Mouse (Mus musculus): ENCODE data around the gene Rc3h1. TPM values are rescaled to one million over a fixed set of nuclear protein-coding genes. Genes with fewer than 3 reads are reported as not detected.

Gene Rc3h1
- polyA plus RNA-seq, 1 experiment from 2014 or later, result 8.4 TPM

DNA sequence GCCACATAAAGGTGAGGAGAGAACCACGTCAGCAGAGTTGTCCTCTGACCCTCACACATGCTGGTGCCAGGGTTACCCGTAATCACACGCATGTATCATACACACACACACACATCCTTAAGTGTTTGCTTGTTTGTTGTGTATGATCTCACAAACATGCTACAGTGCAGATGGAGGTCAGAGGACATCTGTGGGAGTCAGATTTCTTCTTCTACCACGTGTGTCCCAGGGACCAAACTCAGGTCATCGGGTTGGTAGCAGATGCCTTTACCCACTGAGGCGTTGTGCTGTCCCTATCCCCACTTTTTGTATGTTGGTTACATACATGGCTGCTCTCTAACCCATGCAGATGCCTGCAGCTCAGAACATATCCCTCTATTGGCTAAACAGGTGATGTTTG is 79.3 kb downstream of the Rc3h1 start:
- no peak overlapping the region for H3K9ac ChIP-seq (replicated peaks; ENCODE audit: low read length)
- no peaks in the 10 kb centered on the region for H3K4me1 ChIP-seq (ENCODE audit: control insufficient read depth, insufficient read depth, low read length)
- H3K36me3 ChIP-seq (replicated peaks; ENCODE audit: control insufficient read depth, insufficient read depth, low read depth, low read length), result no peaks in the 10 kb centered on the region
- H3K27me3 ChIP-seq (ENCODE audit: control insufficient read depth, insufficient read depth, low read length), result no peaks in the 10 kb centered on the region
- ATAC-seq (replicated peaks; ENCODE audit: insufficient number of reproducible peaks, low FRiP score, low TSS enrichment, low read depth), result no peak
- H3K4me2 ChIP-seq (ENCODE audit: low read depth, low read length), result no peak overlapping the region
- H3K9me3 ChIP-seq (replicated peaks; ENCODE audit: control insufficient read depth, low read length), result no peaks in the 10 kb centered on the region
- H3K27ac ChIP-seq (replicated peaks; ENCODE audit: low read depth, low read length), result no peak overlapping the region
- 78% methylated on average over 6 of the region's 6 CpGs for WGBS
- DNase-seq (ENCODE audit: low spot score), result no peak
- H3K4me3 ChIP-seq (ENCODE audit: low read depth, low read length), result no peak overlapping the region

DNA sequence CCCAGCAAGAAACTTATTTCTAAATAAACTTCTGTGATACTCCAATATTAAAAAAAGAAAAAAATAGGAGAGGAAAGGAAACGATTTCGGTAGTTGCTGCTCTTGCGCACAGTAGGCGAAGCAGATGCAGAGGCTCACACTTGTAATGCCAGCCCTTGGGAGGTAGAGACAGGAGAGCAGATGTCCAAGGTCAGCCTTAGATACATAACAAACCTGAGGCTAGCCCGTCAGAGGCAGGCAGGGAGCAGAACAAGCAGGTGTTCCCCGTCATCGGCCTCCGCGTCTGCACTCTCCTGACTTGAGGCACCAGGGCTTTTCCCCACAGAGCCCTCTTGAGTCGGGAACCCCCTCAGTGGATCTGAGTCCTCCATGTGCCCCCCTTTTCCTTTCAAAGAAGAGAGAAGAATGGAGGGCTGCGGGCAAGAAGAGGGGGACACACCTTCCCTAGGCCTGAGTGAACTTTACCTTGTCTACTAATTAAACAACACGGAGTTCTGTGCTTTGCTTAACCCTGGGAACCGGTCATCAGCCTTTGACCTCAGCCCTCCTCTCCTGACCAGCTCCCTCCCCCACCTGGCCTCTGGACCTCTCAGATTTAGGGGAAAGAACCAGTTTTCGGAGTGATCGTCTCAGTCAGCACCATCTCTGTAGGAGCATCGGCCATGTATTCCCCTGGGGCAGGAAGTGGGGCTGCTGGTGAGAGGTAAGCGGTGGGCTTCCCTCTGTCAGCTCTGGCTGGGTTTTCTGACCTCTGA is 80.8 kb downstream of the Rc3h1 start:
- 83% methylated on average over 17 of the region's 17 CpGs for WGBS

DNA sequence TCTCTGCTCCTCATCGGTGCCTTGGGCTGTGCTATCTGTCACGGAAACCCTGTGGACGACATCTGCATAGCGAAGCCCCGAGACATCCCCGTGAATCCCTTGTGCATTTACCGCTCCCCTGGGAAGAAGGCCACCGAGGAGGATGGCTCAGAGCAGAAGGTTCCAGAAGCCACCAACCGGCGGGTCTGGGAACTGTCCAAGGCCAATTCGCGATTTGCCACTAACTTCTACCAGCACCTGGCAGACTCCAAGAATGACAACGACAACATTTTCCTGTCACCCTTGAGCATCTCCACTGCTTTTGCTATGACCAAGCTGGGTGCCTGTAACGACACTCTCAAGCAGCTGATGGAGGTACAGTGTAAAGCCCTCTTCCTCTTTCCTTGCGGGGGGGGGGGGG is 83.2 kb downstream of the Rc3h1 start:
- 86% methylated on average over 14 of the region's 15 CpGs for WGBS
- Histone ChIP-seq H3K36me3 (replicated peaks; ENCODE audit: control insufficient read depth, insufficient read depth, low read depth, low read length) (no peaks in the 10 kb centered on the region), H3K27ac (replicated peaks; ENCODE audit: low read depth, low read length) (no peak overlapping the region), H3K9ac (replicated peaks; ENCODE audit: low read length) (no peak overlapping the region), H3K27me3 (ENCODE audit: control insufficient read depth, insufficient read depth, low read length) (no peaks in the 10 kb centered on the region), H3K4me2 (ENCODE audit: low read depth, low read length) (no peak overlapping the region), H3K4me3 (ENCODE audit: low read depth, low read length) (no peak overlapping the region), H3K9me3 (replicated peaks; ENCODE audit: control insufficient read depth, low read length) (no peaks in the 10 kb centered on the region), H3K4me1 (ENCODE audit: control insufficient read depth, insufficient read depth, low read length) (no peaks in the 10 kb centered on the region)
- ATAC-seq (replicated peaks; ENCODE audit: insufficient number of reproducible peaks, low FRiP score, low TSS enrichment, low read depth), result no peak
- DNase-seq (ENCODE audit: low spot score), result no peak

More for the DNA sequence above, 80.8 kb downstream of the Rc3h1 start:
- Histone ChIP-seq H3K27me3 (ENCODE audit: control insufficient read depth, insufficient read depth, low read length) (no peaks in the 10 kb centered on the region), H3K9ac (replicated peaks; ENCODE audit: low read length) (no peak overlapping the region), H3K27ac (replicated peaks; ENCODE audit: low read depth, low read length) (no peak overlapping the region), H3K4me3 (ENCODE audit: low read depth, low read length) (no peak overlapping the region), H3K4me1 (ENCODE audit: control insufficient read depth, insufficient read depth, low read length) (no peaks in the 10 kb centered on the region), H3K36me3 (replicated peaks; ENCODE audit: control insufficient read depth, insufficient read depth, low read depth, low read length) (no peaks in the 10 kb centered on the region), H3K9me3 (replicated peaks; ENCODE audit: control insufficient read depth, low read length) (no peaks in the 10 kb centered on the region), H3K4me2 (ENCODE audit: low read depth, low read length) (no peak overlapping the region)
- no peak for DNase-seq (ENCODE audit: low spot score)
- ATAC-seq (replicated peaks; ENCODE audit: insufficient number of reproducible peaks, low FRiP score, low TSS enrichment, low read depth), result no peak

DNA sequence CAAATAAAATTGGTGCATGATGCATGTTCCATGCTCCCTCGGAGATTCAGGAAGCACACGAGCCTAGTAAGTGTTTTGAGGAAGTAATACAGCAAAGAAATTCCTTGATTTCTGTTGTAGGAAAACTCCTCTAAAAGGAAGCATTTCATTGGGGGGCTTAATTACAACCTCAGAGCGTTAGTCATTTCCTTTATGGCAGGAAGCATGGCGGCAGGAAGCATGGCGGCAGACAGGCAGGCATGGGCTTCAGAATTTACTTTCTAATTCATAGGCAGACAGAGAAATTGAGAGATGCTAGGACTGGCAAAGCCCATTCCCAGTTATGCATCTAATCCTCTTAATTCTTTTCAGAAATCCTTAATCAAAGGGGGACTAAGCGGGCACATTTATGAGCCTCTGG is 87.6 kb downstream of the Rc3h1 start:
- ATAC-seq (replicated peaks; ENCODE audit: insufficient number of reproducible peaks, low FRiP score, low TSS enrichment, low read depth), result no peak
- Histone ChIP-seq H3K27ac (replicated peaks; ENCODE audit: low read depth, low read length) (no peak overlapping the region), H3K4me2 (ENCODE audit: low read depth, low read length) (no peak overlapping the region), H3K4me3 (ENCODE audit: low read depth, low read length) (no peak overlapping the region), H3K9me3 (replicated peaks; ENCODE audit: control insufficient read depth, low read length) (no peaks in the 10 kb centered on the region), H3K9ac (replicated peaks; ENCODE audit: low read length) (no peak overlapping the region), H3K4me1 (ENCODE audit: control insufficient read depth, insufficient read depth, low read length) (no peaks in the 10 kb centered on the region), H3K36me3 (replicated peaks; ENCODE audit: control insufficient read depth, insufficient read depth, low read depth, low read length) (no peaks in the 10 kb centered on the region), H3K27me3 (ENCODE audit: control insufficient read depth, insufficient read depth, low read length) (no peaks in the 10 kb centered on the region)
- 87% methylated on average over 6 of the region's 6 CpGs for WGBS
- no peak for DNase-seq (ENCODE audit: low spot score)

DNA sequence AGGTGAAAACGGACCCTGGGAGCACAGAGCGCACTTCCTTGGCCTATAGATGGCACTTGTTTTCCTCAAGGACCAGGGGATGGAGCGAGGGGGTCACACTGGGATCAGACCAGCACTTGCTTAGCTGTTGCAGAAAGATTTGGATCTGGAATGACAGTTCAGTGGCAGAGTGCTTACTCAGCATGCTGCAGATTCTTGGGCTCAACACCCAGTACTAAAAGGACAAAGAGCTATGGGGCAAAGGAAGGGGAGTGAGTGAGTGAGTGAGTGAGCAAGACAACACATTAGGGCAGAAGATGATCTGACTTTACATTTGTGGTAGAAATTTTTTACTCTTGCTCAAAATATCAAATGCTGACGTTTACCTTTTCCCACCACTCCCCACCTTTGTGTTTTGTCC is 98.7 kb downstream of the Rc3h1 start:
- H3K9ac ChIP-seq (replicated peaks; ENCODE audit: low read length), result no peak overlapping the region
- ATAC-seq (replicated peaks; ENCODE audit: insufficient number of reproducible peaks, low FRiP score, low TSS enrichment, low read depth) (no peak), DNase-seq (ENCODE audit: low spot score) (no peak)
- H3K27ac ChIP-seq (replicated peaks; ENCODE audit: low read depth, low read length), result no peak overlapping the region
- H3K9me3 ChIP-seq (replicated peaks; ENCODE audit: control insufficient read depth, low read length), result no peaks in the 10 kb centered on the region
- no peak overlapping the region for H3K4me2 ChIP-seq (ENCODE audit: low read depth, low read length)
- H3K4me1 ChIP-seq (ENCODE audit: control insufficient read depth, insufficient read depth, low read length), result no peaks in the 10 kb centered on the region
- H3K27me3 ChIP-seq (ENCODE audit: control insufficient read depth, insufficient read depth, low read length), result no peaks in the 10 kb centered on the region
- 64% methylated on average over 4 of the region's 4 CpGs for WGBS
- no peaks in the 10 kb centered on the region; the same call in 1 of the 2 replicates for H3K36me3 ChIP-seq (replicated peaks; ENCODE audit: control insufficient read depth, insufficient read depth, low read depth, low read length)
- H3K4me3 ChIP-seq (ENCODE audit: low read depth, low read length), result no peak overlapping the region

DNA sequence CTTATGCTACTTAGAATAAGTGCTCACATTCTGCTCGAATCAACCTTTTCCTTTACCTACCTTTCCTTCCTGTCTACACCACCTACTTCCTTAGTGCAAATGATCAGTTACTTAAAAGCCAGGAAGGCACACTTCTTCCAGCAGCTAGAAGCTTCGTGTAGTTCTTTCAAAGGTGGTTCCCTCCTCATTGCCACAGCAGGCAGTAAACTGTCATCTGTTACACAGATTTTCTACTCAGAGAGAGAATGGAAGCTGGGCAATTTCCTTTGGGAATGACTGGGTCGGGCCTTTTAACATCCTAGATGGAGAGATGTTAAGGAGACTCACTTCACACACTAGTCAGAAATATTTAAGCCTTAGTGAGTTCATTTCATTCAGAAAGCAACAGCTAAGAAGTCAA is 99.3 kb downstream of the Rc3h1 start:
- Histone ChIP-seq H3K4me1 (ENCODE audit: control insufficient read depth, insufficient read depth, low read length) (no peaks in the 10 kb centered on the region), H3K4me3 (ENCODE audit: low read depth, low read length) (no peak overlapping the region), H3K9ac (replicated peaks; ENCODE audit: low read length) (no peak overlapping the region), H3K4me2 (ENCODE audit: low read depth, low read length) (no peak overlapping the region), H3K36me3 (replicated peaks; ENCODE audit: control insufficient read depth, insufficient read depth, low read depth, low read length) (no peaks in the 10 kb centered on the region; the same call in 1 of the 2 replicates), H3K27me3 (ENCODE audit: control insufficient read depth, insufficient read depth, low read length) (no peaks in the 10 kb centered on the region), H3K9me3 (replicated peaks; ENCODE audit: control insufficient read depth, low read length) (no peaks in the 10 kb centered on the region), H3K27ac (replicated peaks; ENCODE audit: low read depth, low read length) (no peak overlapping the region)
- DNase-seq (ENCODE audit: low spot score) (no peak), ATAC-seq (replicated peaks; ENCODE audit: insufficient number of reproducible peaks, low FRiP score, low TSS enrichment, low read depth) (no peak)
- WGBS, result 62% methylated on average over 3 of the region's 3 CpGs

DNA sequence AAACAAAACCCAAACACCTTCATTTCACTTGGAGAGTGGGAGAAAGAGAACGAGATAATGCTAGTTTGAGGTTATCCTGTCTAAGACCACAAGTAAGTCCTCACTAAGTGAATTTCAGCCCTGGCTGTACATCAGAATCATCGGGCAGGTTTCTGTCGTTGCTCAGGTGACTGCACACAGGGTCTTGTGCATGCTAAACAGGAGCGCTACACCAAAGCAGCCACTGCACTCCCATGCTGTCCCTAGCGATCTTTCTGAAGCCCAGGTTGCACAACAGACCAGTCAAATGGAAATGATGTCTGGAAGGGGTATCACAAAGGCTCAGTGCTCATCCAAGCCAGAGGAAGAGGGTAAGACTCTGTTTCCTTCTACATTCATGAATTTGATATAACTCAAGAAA is 100.3 kb downstream of the Rc3h1 start:
- ATAC-seq (replicated peaks; ENCODE audit: insufficient number of reproducible peaks, low FRiP score, low TSS enrichment, low read depth), result no peak
- WGBS, result 85% methylated on average over 5 of the region's 5 CpGs

DNA sequence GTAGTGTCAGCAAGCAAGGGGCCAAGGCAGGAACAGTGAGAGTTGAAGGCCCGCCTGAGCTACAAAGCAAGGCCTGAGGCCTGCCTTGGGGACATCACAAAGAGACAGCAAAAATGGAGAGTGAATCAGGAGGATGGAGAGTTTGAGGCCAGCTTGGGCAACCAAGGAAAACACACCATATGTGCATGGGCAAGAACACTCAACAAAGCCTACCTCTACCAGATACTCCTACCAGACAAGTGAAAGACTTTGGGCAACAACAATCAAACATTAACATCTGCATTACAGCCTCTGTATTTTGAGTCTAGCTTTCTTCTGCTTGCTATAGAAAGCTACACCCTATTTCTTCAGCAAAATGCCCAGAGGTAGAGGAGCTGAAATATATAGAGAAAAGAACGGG is 101.8 kb downstream of the Rc3h1 start:
- Histone ChIP-seq H3K4me2 (ENCODE audit: low read depth, low read length) (no peak overlapping the region), H3K4me1 (ENCODE audit: control insufficient read depth, insufficient read depth, low read length) (no peaks in the 10 kb centered on the region), H3K36me3 (replicated peaks; ENCODE audit: control insufficient read depth, insufficient read depth, low read depth, low read length) (no peaks in the 10 kb centered on the region; the same call in 1 of the 2 replicates), H3K9ac (replicated peaks; ENCODE audit: low read length) (no peak overlapping the region), H3K27me3 (ENCODE audit: control insufficient read depth, insufficient read depth, low read length) (no peaks in the 10 kb centered on the region), H3K4me3 (ENCODE audit: low read depth, low read length) (no peak overlapping the region), H3K27ac (replicated peaks; ENCODE audit: low read depth, low read length) (no peak overlapping the region), H3K9me3 (replicated peaks; ENCODE audit: control insufficient read depth, low read length) (no peaks in the 10 kb centered on the region)
- DNase-seq (ENCODE audit: low spot score) (no peak), ATAC-seq (replicated peaks; ENCODE audit: insufficient number of reproducible peaks, low FRiP score, low TSS enrichment, low read depth) (no peak)
- WGBS, result 87% methylated on average over 2 of the region's 2 CpGs

More for the DNA sequence above, 100.3 kb downstream of the Rc3h1 start:
- no peaks in the 10 kb centered on the region for H3K4me1 ChIP-seq (ENCODE audit: control insufficient read depth, insufficient read depth, low read length)
- H3K36me3 ChIP-seq (replicated peaks; ENCODE audit: control insufficient read depth, insufficient read depth, low read depth, low read length), result no peaks in the 10 kb centered on the region; the same call in 1 of the 2 replicates
- no peak overlapping the region for H3K4me3 ChIP-seq (ENCODE audit: low read depth, low read length)
- H3K27ac ChIP-seq (replicated peaks; ENCODE audit: low read depth, low read length), result no peak overlapping the region
- H3K9ac ChIP-seq (replicated peaks; ENCODE audit: low read length), result no peak overlapping the region
- no peaks in the 10 kb centered on the region for H3K9me3 ChIP-seq (replicated peaks; ENCODE audit: control insufficient read depth, low read length)
- no peak for DNase-seq (ENCODE audit: low spot score)
- H3K27me3 ChIP-seq (ENCODE audit: control insufficient read depth, insufficient read depth, low read length), result no peaks in the 10 kb centered on the region
- H3K4me2 ChIP-seq (ENCODE audit: low read depth, low read length), result no peak overlapping the region

Measured in embryonic facial prominence, embryonic 11.5 days (tissue).